Mouse (Mus musculus): ENCODE data around the gene Ctbp2.

Gene Ctbp2

DNA sequence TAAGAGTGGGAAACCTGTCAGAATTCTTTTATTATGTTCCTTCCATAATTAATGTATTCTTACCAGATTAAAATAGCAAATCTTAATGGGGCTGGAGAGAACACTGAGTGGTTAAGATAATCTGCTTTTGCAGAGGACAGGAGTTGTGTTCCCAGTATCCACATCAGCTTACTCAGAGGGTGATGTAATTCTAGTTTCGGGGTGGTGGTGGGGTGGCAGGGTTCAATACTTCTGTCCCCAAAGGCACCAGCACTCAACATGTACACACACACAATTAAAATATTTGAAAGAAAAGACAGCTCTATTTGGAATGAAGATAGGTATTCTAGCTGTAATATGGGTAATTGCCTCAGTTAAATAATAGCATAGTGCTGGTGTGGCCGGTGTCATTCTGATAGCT is 183.6 kb downstream of the Ctbp2 start:
- in situ Hi-C loops (cut with MboI, MseI), result loop anchor here (25.0 kb wide), 1 partner anchor 1378 kb away; the partner anchor contains the start of gene Bub3

DNA sequence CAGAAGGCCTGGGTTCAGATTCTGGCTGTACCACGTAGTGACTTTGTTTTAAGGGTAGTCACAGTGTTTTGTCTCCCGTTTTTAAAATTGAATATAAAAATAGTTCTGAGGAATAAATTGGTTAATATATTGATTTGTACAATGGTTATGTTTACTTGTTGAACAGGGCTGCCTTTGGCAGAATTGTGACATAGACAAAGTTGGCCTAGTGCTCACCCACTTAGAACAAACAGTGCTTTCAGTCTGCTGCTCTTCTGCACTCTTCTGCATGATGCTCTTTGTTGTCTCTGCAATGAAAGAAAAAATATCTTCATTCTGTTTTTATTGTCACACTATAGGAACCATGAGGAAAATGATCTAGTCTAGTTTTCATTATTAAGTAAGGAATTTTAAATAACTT is 185.0 kb downstream of the Ctbp2 start:
- in situ Hi-C loops (cut with MboI, MseI), result loop anchor here (25.0 kb wide), 1 partner anchor 1377 kb away; the partner anchor contains the start of gene Bub3

Data from T-helper 1 cell (primary cell).